Comparison of ENCODE assay signal across 7 mouse cellular contexts in genomic region chr14:121697709-121698619, GRCm38 (mm10).
A peak's percentile ranks its signal among the peaks of the same experiment; 100 is the strongest.
DNase-seq lines count a peak whose midpoint lies in the region; ATAC-seq lines count a peak whose summit lies in the region.

No protein-coding gene starts in this region.

- ATAC-seq in embryonic facial prominence, embryonic 14.5 days (ENCODE audit: low read depth), result peak; percentile 85
- peak; percentile 56; the same call in 1 of the 2 replicates for ATAC-seq in heart, embryonic 11.5 days (replicated peaks; ENCODE audit: insufficient number of reproducible peaks, low FRiP score, low TSS enrichment)
- ATAC-seq in kidney, embryonic 15.5 days (replicated peaks; ENCODE audit: low FRiP score), result peak; percentile 73
- peak; percentile 48; the same call in 1 of the 2 replicates for ATAC-seq in limb, embryonic 15.5 days (ENCODE audit: insufficient number of reproducible peaks, low FRiP score, low TSS enrichment, low read depth)
- ATAC-seq in midbrain, embryonic 14.5 days (ENCODE audit: low FRiP score, low TSS enrichment), result peak; percentile 60; the same call in 1 of the 2 replicates

- H3K27me3 ChIP-seq in embryonic facial prominence, embryonic 14.5 days (replicated peaks; ENCODE audit: control insufficient read depth, insufficient read depth, low read length), result no peaks in the 10 kb centered on the region
- H3K27me3 ChIP-seq in heart, embryonic 11.5 days (ENCODE audit: control insufficient read depth, insufficient read depth, low read length), result no peaks in the 10 kb centered on the region
- no peaks in the 10 kb centered on the region for H3K27me3 ChIP-seq in kidney, embryonic 15.5 days
- H3K27me3 ChIP-seq in limb, embryonic 15.5 days, result 0 out of 2 replicates have a peak, but pooled peaks cover 3% of the 10 kb centered on the region
- H3K27me3 ChIP-seq in midbrain, embryonic 14.5 days (ENCODE audit: control insufficient read depth, insufficient read depth, low read length), result no peaks in the 10 kb centered on the region

- no peaks in the 10 kb centered on the region for H3K36me3 ChIP-seq in embryonic facial prominence, embryonic 14.5 days (ENCODE audit: control insufficient read depth, insufficient read depth, low read length)
- H3K36me3 ChIP-seq in heart, embryonic 11.5 days (ENCODE audit: control insufficient read depth, insufficient read depth, low read length), result no peaks in the 10 kb centered on the region
- no peaks in the 10 kb centered on the region for H3K36me3 ChIP-seq in kidney, embryonic 15.5 days
- H3K36me3 ChIP-seq in limb, embryonic 15.5 days, result no peaks in the 10 kb centered on the region
- no peaks in the 10 kb centered on the region for H3K36me3 ChIP-seq in midbrain, embryonic 14.5 days (ENCODE audit: control insufficient read depth, insufficient read depth, low read length)

- H3K4me2 ChIP-seq in embryonic facial prominence, embryonic 14.5 days (ENCODE audit: low read depth, low read length), result peak overlapping the region; percentile 55
- H3K4me2 ChIP-seq in heart, embryonic 11.5 days, result peak overlapping the region; percentile 85
- peak overlapping the region; percentile 61 for H3K4me2 ChIP-seq in kidney, embryonic 15.5 days
- H3K4me2 ChIP-seq in limb, embryonic 15.5 days, result peak overlapping the region; percentile 44
- H3K4me2 ChIP-seq in midbrain, embryonic 14.5 days (ENCODE audit: low read length), result peak overlapping the region; percentile 54

- H3K4me1 ChIP-seq in embryonic facial prominence, embryonic 14.5 days (ENCODE audit: control insufficient read depth, insufficient read depth, low read length), result peaks cover 16% of the 10 kb centered on the region
- H3K4me1 ChIP-seq in heart, embryonic 11.5 days (ENCODE audit: control insufficient read depth, insufficient read depth, low read length), result peaks cover 22% of the 10 kb centered on the region
- peaks cover 37% of the 10 kb centered on the region for H3K4me1 ChIP-seq in kidney, embryonic 15.5 days
- H3K4me1 ChIP-seq in limb, embryonic 15.5 days, result peaks cover 25% of the 10 kb centered on the region
- H3K4me1 ChIP-seq in midbrain, embryonic 14.5 days (ENCODE audit: control insufficient read depth, insufficient read depth, low read length), result peaks cover 18% of the 10 kb centered on the region

- 9% methylated on average over 23 of the region's 23 CpGs for WGBS in embryonic facial prominence, embryonic 14.5 days
- 6% methylated on average over 23 of the region's 23 CpGs for WGBS in heart, embryonic 11.5 days (ENCODE audit: insufficient replicate concordance)
- WGBS in kidney, embryonic 15.5 days, result 8% methylated on average over 23 of the region's 23 CpGs
- WGBS in limb, embryonic 15.5 days, result 13% methylated on average over 23 of the region's 23 CpGs
- WGBS in midbrain, embryonic 14.5 days, result 9% methylated on average over 23 of the region's 23 CpGs

- peak overlapping the region; percentile 55 for H3K9ac ChIP-seq in embryonic facial prominence, embryonic 14.5 days (ENCODE audit: low read depth, low read length)
- peak overlapping the region; percentile 71 for H3K9ac ChIP-seq in heart, embryonic 11.5 days (ENCODE audit: low read depth, low read length)
- H3K9ac ChIP-seq in kidney, embryonic 15.5 days, result peak overlapping the region; percentile 26
- no peak overlapping the region for H3K9ac ChIP-seq in limb, embryonic 15.5 days
- H3K9ac ChIP-seq in midbrain, embryonic 14.5 days (replicated peaks; ENCODE audit: low read length), result peak overlapping the region; percentile 44

- peak; percentile 73 for DNase-seq in adrenal gland, postnatal 10 days
- DNase-seq in embryonic facial prominence, embryonic 14.5 days (ENCODE audit: low spot score), result peak; percentile 77
- DNase-seq in midbrain, embryonic 14.5 days, result peak; percentile 65
- peak; percentile 52 for DNase-seq in testis, postnatal 14 days (ENCODE audit: low spot score)

- no peaks in the 10 kb centered on the region for H3K9me3 ChIP-seq in embryonic facial prominence, embryonic 14.5 days (ENCODE audit: control insufficient read depth, low read length)
- no peaks in the 10 kb centered on the region for H3K9me3 ChIP-seq in heart, embryonic 11.5 days (replicated peaks; ENCODE audit: control insufficient read depth, low read length)
- H3K9me3 ChIP-seq in kidney, embryonic 15.5 days (replicated peaks), result no peaks in the 10 kb centered on the region
- H3K9me3 ChIP-seq in limb, embryonic 15.5 days, result no peaks in the 10 kb centered on the region
- no peaks in the 10 kb centered on the region for H3K9me3 ChIP-seq in midbrain, embryonic 14.5 days (ENCODE audit: control insufficient read depth, low read length)

- peak overlapping the region; percentile 35; the same call in 1 of the 2 replicates for H3K27ac ChIP-seq in embryonic facial prominence, embryonic 14.5 days (replicated peaks; ENCODE audit: low read depth, low read length)
- peak overlapping the region; percentile 79 for H3K27ac ChIP-seq in heart, embryonic 11.5 days (ENCODE audit: low read depth, low read length)
- peak overlapping the region; percentile 63 for H3K27ac ChIP-seq in kidney, embryonic 15.5 days
- H3K27ac ChIP-seq in limb, embryonic 15.5 days, result peak overlapping the region; percentile 51; the same call in 1 of the 2 replicates
- H3K27ac ChIP-seq in midbrain, embryonic 14.5 days (replicated peaks; ENCODE audit: low read depth, low read length), result peak overlapping the region; percentile 58

- peak overlapping the region; percentile 33 for H3K4me3 ChIP-seq in embryonic facial prominence, embryonic 14.5 days (ENCODE audit: low read depth, low read length)
- H3K4me3 ChIP-seq in heart, embryonic 11.5 days (ENCODE audit: low read depth, low read length), result peak overlapping the region; percentile 43
- H3K4me3 ChIP-seq in kidney, embryonic 15.5 days (replicated peaks), result peak overlapping the region; percentile 41
- H3K4me3 ChIP-seq in limb, embryonic 15.5 days, result peak overlapping the region; percentile 35
- H3K4me3 ChIP-seq in midbrain, embryonic 14.5 days (replicated peaks; ENCODE audit: low read depth, low read length), result peak overlapping the region; percentile 23

Comparison
In these comparisons a context has a peak if more than half of its experiments do, and no peak if none do; other contexts are left out.
1. Peak in every context shown above with its lines: DNase-seq, ATAC-seq, H3K4me3 ChIP-seq and H3K27ac ChIP-seq.